Mouse (Mus musculus) ovary, postnatal 10 days (tissue): ENCODE measurements around the gene Rnf31.

Source experiments
- DNase-seq: peaks from one replicate; pipeline ENCODE4 v3.0.0; 2022; ENCODE audit warnings: low spot score

The Rnf31 gene

GRCm38 (mm10) chr14:55604823-55605222 is 13.3 kb downstream of the Rnf31 start:
- no peak for DNase-seq

DNA sequence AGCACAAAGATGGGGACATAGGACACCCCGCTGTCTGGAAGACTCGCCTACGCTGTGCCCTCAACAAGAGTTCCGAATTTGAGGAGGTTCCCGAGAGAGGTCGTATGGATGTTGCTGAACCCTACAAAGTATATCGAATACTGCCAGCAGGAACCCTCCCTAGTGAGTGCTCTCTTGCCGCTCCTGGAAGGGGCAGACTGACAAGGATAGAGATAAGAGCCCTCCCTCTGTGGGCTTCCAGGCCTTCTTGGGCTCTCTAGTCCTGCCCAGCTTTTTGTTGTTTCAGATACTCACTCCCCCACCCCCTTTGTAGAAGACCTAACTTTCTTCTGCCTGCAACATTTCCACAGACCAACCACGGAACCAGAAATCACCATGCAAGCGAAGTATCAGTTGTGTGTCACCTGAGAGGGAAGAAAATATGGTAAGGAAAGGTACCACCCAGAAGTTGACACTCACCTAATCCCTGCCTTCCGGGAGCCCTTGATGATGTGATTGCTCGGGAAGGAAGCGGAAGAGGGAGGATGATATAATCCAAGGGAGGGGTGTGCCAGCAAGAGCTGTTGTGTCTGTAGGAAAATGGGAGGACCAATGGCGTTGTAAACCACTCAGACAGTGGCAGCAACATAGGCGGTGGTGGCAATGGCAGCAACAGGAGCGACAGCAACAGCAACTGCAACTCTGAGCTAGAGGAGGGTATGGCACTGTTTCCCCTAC is 14.4 kb downstream of the Rnf31 start:
- DNase-seq: no peak

DNA sequence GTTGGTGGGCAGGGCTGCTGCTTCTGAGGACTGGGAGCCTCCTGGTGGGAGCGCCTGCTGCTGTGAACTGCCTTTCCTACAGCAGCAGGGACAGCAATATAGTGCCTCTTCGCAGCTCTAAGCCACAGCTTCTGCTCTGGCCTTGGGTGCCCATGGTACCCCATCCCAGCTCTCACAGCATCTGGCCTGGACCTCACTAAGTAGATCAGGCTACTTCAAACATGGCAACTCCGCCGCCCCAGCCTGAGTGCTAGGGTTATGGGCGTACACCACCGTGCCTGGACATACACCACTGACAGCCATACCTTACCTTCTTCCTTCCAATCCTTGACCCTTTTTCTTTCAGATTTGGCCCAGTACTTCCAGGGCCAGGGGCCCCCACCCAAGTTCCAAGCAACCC is 16.8 kb downstream of the Rnf31 start:
- DNase-seq: no peak

GRCm38 (mm10) chr14:55613346-55613745 is 21.8 kb downstream of the Rnf31 start:
- no peak for DNase-seq

DNA sequence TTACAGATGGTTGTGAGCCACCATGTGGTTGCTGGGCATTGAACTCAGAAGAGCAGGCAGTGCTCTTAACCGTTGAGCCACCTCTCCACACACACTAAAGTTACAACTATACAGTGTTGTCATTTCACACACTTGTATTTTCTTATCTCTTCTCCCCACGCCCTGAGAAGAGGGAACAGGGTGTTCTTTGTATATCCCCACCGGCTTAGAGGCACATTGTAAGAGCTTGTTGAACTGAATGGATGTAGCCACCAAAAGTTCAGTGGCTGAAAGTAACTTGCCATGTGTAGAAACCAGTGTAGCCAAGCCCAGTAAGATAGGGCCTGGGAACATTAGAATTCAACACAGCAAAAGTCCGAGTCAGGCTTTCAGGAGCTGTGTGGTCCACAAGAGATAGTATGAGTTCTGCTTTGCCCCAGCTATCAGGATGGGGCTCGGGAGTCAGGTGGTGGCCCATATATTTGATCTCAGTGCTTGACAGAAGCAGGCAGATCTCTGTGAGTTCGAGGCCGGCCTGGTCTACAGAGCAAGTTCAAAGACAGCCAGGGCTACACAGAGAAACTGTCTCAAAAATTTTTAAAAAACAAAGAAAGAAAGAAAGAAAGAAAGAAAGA is 23.2 kb downstream of the Rnf31 start:
- no peak for DNase-seq

DNA sequence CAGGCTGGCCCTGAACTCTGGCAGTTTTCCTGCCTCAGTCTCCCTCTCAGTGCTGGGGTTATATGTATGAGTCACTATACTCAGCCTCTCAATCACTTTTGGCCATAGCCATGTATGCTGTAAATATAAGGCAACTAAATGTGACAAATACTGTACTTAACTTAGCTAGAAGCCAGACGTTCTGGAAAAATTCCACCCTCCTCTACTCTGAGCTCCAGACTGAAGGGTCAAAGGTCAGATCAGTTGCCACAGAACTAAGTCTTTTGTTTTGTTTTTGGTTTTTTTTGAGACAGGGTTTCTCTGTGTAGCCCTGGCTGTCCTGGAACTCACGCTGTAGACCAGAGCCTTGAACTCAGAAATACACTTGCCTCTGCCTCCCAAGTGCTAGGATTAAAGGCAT is 24.4 kb downstream of the Rnf31 start:
- DNase-seq: no peak

- DNase-seq: no peak
Measured at GRCm38 (mm10) chr14:55616844-55617243, 25.3 kb downstream of the Rnf31 start.

GRCm38 (mm10) chr14:55617822-55618221 is 26.3 kb downstream of the Rnf31 start, which contains the start of gene Rec8:
Rec8 (plus strand) TSS chr14:55618037.
- DNase-seq: no peak

GRCm38 (mm10) chr14:55618486-55619195 is 27.1 kb downstream of the Rnf31 start:
- DNase-seq: no peak

DNA sequence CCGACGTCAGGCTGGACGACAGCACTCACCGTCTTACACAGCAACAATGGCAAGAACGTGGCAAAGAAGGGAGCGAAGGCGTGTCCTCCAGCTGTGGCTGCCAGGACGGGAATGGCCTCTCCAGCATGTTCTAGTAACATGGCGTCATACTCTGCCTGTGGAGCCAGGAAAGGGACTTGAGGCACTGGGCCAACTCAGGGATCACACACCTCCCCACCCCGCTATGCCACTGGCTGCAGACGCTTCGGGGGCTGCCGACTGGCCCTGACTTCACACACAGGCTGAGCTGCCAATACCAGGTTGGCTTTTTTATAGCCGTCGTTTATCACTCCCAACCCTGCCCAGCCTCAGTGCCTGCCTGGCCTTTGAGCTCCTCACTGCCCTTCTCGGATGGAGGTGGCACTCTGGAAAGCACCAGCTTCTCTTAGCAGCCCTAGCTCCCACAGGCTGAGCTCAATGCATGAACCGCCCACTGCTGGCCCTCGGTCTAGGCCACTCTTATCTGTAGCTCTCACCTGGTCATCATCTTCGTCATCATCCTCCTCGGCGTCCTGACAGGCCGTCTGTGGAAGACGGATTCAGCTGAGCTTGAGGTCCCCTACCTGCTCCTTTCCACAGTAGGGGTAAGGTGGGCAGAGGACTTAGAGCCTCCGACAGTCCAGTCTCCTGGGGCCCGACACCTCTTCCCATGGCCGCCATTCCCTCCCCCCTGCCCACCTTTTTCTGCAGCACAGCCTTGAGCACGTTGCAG is 36.7 kb downstream of the Rnf31 start:
- DNase-seq: no peak

- DNase-seq: no peak
Measured at GRCm38 (mm10) chr14:55629312-55629711, 37.8 kb downstream of the Rnf31 start.

DNA sequence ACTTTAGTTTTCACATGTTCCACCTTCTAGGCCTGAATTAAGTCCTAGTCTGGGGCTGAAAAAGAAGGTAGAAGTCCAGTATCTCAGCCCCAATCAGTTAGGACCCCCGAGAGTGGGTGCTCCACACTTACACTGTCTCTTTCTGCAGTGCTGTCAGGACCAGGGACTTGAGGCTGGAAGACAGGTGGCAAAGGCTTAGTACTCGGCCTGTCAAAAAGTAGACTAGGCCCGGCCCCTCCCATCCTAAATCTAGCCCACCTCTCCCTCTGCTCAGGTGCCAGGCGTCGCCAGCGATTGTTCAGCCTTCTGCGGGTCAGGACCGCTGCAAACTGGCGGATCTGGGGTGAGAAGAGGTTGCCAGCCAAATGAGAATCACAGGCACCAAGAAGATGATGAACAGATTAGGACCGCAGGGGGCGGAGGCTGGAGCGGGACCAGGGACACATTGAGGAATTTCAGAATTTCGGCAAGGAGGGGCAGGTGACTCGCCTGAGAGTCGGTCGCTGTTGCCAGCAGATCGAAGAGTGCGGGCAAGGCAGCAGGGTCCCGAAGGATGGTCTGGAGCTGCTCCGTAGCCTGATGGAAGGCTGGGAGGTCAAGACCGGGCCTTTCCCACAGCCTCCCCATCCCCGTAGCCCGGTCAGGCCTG is 43.5 kb downstream of the Rnf31 start:
- DNase-seq: no peak

DNA sequence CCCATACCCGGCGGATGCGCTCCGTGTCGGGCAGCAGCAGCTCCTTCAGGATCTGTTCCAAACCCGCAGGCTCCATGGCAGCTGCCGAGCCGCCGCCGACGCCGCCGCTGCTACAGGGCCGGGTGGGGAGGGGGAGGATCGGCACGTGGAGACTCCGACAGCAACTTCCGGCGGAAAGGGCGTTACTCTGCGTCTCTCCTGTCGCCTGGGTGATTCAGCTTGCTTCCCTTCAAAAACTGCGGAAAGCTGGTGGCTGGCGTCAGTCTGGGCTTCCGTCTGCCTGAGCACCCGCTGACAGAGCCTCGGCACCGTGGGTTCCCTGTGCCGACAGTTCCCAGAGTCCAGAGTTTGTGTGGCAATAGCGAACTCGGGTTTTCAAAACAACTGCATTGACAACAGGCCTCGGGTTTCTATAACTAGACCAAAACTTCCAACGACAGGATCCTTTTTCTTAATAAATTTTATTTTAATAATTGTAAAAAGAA is 44.1 kb downstream of the Rnf31 start, which contains the start of gene Ipo4:
TSS of gene Ipo4 (minus strand) at position 435 of the 485 bp plus-strand sequence.
- peak; percentile 33 for DNase-seq

GRCm38 (mm10) chr14:55637795-55638194 is 46.3 kb downstream of the Rnf31 start, which contains the start of gene Gm49378:
Gm49378 (minus strand) TSS chr14:55637895.
- no peak for DNase-seq

- DNase-seq: no peak
Measured at GRCm38 (mm10) chr14:55640816-55641215, 49.3 kb downstream of the Rnf31 start.

- no peak for DNase-seq
Measured at GRCm38 (mm10) chr14:55641291-55641690, 49.8 kb downstream of the Rnf31 start.

- DNase-seq: no peak
Measured at GRCm38 (mm10) chr14:55642679-55643059, 51.2 kb downstream of the Rnf31 start.

- DNase-seq: peak; percentile 93
Measured at GRCm38 (mm10) chr14:55643060-55643907, 51.8 kb downstream of the Rnf31 start, which contains the start of gene Tm9sf1. Tm9sf1 (minus strand) TSS chr14:55643806.

- no peak for DNase-seq
Measured at GRCm38 (mm10) chr14:55644261-55644888, 52.9 kb downstream of the Rnf31 start.

GRCm38 (mm10) chr14:55649884-55650283 is 58.4 kb downstream of the Rnf31 start, which contains the start of gene Tssk4:
Tssk4 (plus strand) TSS chr14:55650184.
- DNase-seq: no peak
